Mouse (Mus musculus): Measurements from ENCODE around the gene Ino80d.
A peak's percentile ranks its signal among the peaks of the same experiment; 100 is the strongest.
"Not testable (repeated sequence)": the region's sequence is repeated elsewhere in the genome, so short reads cannot be mapped to it uniquely, and the experiment has no call there.

The Ino80d gene

DNA sequence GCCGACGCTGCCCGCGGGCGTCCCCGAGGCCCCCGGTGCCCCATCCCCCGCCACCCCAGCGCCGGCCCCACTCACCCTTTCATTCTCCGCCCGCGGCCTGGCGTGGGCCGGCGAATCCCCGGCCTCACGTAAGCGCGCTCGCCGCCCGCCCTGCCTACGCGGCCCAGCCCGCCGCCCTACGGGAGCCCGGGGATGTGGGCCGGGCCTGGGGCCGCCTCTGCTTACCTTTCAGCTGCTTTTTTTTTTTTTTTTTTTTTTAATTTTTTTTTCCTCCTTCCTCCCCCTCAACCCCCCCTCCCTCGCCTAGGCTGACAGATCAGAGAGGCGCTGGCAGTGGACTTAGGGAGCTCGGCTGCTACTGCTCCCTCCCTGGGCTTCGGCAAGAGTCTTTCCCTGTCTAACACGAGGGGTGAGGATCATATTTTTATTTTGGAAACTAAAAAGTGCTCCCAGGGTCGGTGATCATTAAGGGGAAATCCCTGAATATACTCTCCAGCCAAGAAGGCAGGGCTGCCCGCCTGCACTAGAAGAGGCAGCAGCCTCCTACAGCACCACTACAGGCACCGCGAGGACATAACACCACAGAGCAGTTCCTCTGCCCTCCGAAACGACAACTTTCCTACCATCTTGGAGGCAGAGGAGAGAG lies at the start of gene Ino80d:
TSS of gene Ino80d (minus strand) at position 532 of the 646 bp plus-strand sequence.
- peak; percentile 84 to 86 for DNase-seq

DNA sequence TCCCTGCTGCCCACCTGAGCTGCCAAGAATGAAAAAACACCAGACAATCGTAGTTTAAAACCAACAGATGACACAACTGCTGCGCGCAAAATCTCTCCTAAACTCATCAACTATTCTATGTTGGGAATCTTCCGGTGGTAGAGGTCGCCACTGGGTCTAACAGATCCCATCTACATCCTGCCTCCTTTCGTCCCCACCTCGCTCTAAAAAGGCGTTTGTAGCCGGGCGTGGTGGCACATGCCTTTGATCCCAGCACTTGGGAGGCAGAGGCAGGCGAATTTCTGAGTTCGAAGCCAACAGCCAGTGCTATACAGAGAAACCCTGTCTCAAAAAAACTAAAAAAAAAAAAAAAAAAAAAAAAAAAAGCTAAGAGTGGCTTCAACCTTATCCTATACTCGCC lies 25.8 kb upstream of the Ino80d start:
- no peak for DNase-seq

DNA sequence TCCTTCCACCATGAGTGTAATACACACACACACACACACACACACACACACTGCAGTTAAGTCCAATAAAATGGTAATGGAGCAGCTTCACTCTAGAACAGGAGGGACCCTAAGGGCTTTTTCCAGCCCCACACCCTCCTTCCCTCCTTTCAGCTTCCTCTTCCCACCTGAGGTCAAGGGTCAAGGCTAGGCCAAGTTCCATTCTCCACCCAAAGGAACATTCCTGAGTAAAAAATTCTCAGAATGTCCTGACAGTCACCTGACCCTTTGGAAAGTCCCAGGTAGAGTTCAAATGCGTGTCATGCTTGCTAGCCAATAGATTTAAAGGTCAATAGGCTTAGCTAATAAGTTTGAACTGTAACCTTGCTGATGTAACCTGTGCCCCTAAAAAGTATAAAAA lies 24.1 kb upstream of the Ino80d start:
- not testable (repeated sequence) for DNase-seq

DNA sequence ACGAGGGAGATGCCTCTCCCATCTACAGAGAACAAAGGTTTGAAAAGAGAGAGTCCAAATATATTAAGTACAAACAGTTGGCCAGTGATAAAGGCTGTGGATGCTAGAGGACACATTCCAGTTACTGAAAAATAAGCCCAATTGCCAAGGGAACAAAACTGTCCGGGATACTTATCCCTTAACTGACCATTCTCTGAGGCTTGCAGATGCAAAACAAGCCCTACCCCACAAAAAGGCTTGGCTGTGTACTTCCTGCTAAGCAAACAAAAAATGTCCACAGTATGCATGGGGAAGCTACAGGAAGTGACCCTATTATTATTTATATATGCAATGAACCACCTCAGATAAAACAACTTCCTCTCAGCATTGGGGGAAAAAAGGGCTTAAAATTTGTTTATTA lies 23.5 kb upstream of the Ino80d start:
- no peak for DNase-seq

DNA sequence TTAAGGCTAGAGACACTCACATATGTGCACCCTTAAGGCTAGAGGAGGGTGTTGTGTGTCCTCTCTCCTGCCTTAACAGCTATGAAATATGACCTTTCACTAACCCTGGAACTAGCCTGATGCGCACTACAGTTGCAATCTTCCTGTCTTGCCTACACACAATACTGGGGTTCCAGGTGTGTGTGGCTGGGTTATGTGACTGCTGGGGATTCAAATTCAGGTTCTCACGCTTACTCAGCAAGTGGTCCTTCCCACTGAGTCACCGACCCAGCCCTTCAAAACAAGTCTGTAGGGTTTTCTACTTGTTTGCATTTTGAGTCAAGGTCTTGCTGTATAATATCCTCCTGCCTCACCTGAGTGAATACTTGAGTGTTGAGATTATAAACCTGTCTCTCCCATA lies 20.1 kb upstream of the Ino80d start:
- no peak for DNase-seq

DNA sequence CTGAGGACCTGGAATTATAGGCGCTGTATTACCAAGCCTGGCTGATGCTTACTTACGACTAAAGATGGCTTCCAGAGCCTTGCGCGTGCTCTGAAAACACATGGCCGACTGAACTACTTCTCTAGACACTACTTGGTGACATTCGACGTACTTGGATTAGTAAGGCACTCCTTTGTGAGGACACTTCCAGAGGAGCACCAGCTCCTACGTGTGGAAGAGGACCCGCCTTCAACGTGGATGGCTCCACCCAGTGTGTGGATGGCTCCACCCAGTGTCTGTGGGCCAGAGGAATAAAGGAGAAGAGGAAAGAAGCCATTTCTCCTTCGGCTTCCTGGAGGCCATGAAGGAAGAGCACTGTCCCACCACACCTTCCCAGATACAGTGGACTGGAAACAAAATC lies 17.3 kb upstream of the Ino80d start:
- DNase-seq, result no peak

DNA sequence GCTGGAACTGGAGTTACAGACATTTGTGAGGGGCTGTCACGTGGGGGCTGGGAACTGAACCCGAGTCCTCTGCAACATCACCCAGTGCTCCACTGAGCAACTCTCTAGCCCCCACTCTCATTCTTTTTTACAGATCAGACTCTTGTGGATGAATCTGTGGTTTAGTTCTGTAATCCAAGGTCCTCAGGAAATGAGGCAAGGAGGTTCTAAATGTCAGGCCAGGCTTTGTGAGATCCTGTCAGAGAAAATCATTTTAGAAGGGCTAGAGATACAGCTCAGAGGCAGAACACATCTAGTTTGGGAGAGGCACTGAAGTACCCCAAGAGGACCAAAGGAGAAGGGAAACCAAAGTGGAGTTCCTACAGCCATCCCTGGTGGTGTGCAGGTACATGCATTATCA lies 16.4 kb upstream of the Ino80d start:
- DNase-seq, result no peak

DNA sequence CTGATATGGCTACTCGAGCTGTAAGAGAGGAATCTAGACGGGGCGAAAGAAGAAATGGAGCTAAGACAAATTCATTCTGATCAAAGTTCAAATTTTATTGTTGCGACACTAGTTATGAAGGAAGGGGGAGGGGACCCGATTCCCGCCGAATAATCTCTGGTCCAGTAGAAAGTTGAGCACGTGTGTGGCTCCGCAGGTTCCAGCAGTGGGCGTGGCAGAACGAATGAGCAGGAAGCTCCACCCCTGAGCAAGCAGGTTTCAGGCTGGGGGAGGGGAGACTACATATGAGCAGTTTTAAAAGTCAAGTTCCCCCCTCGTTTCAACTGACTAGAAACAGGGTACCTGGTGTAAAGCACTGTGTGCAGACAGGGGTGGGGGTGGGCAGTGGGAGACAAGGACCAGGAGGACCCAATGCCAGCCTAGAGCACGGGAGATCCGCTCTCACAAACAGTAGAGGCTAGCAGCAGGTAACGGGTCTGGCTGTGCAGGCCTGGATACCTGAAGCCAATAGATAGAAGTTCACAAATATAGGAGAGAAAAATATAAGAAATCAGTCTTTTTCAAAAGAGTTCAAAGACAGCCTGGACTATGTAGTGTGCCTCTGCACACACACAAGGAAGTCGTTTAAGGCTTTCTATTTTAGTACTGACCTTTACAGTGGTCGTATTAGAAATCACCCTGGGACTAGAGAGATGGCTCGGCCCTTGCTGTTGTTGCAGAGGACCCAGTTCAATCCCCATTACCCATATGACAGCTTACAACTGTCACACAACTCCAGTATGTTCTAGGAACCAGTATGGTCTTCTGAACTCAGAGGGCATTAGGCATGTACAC lies 15.6 kb upstream of the Ino80d start:
- DNase-seq, result no peak

DNA sequence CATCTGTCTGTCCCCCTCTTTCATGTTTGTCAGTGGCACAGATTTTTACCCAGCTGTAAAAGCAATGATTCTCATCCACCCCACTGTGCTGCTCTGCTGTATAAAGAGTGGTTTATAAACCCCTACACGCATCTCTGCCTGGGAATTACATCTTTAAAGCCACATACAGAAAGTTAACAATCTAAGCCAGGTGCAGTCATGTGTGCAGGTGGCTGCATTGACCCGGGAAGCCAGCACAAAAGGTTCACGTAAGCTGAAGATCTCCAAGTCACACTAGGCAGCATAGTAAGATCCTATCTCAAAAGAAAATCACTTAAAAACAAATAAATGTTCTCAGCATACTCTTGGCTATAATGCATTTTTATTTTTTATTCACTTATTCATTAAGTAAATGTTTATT lies 14.8 kb upstream of the Ino80d start:
- no peak for DNase-seq

DNA sequence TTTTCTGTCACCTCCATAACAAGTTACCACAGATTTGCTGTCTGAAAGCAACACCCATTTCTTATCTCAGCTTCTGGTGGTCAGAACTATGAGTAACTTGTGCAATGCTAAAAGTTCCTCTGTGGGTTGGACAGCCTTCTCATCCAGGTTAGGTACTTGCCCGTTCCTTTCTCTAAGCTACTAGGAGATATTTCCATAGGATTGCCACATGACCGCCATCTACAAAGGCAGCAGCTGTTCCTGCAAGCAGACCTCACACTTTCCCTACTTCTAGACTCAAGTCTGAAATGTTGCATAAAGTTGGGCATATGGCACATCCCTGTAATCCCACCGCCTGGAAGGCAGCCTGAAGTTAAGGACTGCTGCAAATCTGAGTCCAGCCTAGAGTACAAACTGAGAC lies 11.7 kb upstream of the Ino80d start:
- no peak for DNase-seq

DNA sequence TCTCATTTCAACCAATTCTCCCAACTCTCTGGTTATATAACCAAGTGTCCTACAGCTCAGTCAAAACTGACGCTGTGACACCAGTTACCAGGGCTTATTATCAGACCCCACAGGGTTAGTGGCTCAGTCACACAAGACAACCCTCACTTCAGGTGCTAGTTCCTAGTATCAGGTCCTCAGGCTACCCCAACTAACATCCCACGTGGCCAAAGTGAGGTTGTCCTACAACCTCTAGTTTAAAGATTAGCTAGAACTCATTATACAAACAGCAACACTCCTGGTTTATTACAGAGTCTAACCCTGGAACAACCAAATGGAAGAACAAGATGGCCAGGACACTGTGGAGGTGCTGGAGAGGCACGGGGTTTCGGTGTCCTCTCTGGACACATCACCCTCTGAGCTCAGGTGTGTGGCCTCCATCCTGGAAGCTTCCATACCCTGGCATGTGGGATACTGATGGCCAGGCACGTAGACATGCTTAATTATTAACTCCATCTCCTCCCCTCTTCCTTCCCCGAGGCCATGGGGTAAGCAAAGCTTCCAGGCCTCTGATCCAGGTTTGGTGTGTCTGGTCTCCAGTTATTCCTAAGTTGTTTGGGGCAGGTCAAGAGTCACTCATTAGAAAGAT lies 9.5 kb upstream of the Ino80d start:
- no peak for DNase-seq

DNA sequence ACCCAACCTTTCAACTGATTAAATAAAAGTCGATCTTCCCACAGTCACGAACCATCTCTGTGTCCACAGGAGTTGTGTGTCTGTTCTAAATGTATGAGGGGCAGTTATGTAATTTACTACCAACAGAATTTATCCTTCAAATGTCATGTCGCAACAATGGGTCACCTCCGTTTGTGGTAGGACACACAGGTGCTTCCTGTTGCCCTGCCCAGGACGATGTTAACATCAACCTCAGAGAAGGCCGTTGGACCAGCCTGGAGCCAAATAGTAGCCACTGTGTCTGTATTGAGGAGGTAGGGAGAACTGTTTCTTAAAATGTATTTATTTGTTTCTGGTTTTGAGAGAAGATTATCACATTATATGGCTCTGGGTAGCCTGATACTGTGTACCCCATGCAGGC lies 7.5 kb upstream of the Ino80d start:
- no peak for DNase-seq

DNA sequence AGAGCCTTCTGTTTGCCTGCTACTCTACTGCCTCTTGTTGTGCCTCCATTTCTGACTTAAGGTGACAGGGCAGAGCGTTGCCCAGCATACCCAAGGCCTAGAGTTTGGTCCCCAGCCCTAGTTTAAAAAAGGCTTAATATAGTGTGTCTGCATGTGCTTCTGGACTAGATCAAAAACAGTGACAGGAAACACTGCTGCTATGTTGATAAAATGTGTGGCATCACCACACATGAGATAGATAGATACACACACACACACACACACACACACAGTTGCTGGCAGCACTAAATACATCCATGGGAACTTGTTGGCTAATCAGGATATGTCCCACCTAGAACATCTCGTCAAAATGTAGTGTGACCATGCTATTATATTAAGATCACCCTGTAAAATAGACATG lies 5.9 kb upstream of the Ino80d start:
- no peak for DNase-seq

DNA sequence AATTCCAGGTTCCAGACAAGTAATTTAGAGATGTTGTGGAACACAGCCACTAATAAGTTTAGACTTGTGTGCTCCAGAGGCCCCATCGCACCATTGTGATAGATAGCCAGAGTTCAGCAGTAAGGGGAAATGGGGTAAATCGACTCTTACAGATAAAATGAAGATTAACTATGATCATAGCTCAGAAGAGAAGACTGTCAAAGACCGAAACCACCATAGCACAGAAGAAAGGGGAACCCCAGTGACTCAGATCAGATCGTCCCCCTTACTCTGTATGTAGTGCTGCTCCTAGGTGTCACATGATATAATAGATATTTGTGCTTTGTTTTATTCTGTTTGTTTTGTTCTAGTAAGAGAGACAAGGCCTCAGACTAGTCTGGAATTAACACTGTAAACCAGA lies 5.2 kb upstream of the Ino80d start:
- DNase-seq, result no peak

DNA sequence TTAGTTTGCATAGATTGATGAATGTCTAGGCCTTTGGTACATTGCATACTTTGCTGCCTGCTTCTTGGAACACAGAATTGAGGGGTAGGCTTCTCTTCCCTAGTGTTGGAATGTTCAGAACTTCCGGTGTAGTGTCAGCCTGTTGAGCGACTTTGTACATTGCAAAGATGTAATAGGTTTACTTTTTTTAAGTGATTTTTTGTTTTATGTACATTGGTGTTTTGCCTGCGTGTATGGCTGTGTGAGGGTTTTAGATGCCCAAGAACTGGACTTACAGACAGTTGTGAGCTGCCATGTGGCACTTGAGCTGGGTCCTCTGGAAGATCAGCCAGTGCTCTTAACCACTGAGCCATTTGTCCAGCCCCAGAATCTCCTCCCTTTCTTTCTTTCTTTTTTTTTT lies 1.1 kb upstream of the Ino80d start:
- no peak for DNase-seq

DNA sequence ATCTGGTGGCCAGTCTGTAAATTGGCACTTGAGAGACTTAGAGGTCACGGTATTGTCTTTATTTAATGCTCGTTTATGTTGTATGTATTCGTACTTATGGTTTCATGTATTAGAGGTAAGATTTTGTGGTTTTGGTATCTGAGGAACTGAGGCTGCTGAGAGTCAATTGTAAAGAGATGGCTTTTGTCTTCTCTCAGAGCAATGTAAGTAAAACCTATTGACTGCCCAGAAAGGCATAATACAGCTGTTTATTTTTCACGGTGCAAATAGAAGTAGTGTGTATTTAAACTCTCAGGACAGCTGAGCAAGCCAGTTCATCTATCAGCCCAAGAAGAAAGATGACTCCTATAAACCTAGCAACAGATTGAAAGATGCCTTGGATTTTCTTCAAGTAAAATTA lies 629 bp upstream of the Ino80d start:
- DNase-seq, result no peak

DNA sequence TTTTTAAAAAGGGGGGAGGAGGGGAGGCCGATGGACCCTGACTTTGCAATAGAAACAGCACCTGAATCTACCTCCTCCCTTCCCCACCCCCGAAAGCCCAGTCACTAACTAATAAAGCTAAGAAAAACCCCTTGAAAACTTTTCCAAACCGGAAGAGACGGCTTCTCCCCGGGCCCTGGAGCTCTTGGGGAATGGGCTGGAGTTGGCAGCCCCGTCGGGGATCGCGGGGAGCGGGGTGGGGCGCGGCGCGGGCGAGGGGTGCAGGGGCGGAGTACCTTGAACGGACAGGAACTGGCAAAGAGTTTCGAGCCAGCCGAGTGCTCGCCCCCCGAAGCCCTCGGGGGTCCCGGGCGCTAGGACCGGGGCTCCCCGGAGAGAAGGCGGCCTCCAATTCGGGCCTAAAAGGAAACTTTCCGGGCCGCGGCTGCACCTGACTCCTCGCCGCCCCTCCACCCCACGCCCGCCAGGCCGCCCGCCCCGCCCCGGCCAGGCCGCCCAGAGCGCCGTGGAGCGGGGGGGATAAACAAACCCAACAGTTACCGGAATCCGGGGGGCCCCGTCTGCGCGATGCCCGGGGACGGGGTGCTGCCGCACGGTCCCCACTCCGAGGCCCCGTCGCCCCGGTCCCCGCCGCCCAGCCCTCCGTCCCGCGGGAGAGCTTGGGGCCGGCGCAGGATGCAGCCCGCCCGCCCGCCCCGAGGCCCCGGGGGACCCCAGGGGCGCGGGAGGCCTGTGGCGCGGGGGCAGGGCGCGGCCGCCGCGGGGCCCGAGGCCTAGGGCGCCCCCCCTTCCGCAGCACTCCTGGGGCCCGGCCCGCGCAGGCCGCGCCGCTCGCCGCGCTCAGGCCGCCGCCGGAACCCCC lies 962 bp downstream of the Ino80d start:
- peak; percentile 73 to 76 for DNase-seq

DNA sequence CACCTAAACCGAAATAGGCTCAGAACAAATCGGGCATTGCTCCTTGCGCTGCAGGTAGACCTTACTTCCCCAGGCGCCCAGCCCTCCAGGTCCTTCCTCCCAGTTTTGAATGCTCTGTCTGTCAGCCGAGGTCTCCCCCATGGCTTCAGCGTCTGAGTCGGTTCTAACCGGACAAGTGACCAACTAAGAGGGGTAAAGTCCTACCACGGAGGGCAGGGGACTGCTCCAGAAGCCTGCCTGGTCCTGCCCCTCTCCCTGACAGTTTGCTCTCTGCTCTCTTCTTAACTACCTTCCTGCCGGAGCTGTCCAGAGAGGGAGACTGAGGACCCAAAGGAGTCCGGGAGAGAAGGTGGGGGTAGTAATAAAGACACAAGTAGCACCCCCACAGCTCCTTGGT lies 1.6 kb downstream of the Ino80d start:
- peak; percentile 50 to 54 for DNase-seq

DNA sequence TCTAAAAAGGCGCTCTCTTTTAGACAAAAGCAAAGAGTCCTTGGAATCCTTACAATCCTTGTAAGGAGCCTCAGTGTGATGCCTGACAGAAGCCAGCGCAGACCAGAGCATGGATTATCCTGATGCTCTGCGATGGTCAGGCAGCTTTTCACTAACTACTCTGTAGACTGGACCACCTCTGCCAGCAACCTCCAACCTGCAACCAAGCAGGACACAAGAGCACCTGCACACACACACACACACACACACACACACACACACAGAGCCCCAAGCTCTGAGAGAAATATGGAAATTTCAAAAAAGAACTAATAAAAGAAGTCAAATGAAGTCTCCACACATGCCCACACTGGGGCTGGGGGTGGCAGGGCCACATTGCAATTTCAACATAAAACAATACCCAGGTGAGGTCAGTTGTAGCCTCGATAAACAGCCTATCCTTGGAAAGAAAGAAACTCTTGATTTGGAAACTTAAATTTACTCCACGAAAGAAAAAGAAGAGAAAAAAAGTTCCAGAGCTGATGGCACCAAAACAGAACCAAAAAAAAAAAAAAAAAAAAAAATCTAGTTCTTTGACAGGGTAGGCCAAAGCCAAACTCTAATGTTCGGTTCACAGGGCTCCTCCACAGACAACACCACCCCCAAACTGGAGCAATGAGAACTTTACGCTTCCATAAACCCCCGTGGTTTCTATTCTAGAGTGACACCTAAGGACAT lies 2.2 kb downstream of the Ino80d start:
- peak in 1 of 2 experiments; percentile 17 for DNase-seq

DNA sequence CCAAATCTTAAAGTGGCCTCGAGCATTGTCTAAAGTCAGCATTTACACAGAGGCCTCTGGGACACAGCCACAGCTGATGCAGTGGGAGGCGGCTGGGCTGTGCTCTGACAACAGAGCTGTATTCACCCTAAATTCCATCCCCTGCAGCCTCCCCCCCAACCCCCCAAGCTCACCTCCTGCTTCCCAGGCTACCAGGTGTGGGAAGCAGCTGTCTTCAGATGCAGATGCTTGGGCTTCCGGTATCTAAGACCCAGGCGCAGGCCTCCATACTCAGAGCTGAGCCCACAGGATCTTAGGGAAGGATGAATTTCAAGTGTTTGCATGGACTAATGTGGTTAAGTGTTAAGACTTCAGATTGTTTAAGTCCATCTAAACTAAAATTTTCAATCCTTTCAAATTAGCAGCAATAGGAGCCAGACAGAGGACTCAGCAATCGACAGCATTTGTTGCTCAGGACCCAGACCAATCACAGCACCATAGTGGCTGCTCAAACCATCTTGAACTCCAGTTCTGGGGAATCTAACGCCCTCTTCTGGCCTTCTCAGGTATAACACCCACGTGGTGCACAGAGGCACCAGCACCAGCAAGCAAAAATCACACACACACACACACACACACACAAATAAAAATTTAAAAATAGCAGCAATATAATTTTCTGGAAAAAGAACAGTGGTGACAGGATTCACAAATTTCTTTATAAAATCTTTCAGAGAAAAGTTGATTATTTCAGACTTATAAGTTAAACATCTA lies 3.8 kb downstream of the Ino80d start:
- peak in 1 of 2 experiments; percentile 55 for DNase-seq

DNA sequence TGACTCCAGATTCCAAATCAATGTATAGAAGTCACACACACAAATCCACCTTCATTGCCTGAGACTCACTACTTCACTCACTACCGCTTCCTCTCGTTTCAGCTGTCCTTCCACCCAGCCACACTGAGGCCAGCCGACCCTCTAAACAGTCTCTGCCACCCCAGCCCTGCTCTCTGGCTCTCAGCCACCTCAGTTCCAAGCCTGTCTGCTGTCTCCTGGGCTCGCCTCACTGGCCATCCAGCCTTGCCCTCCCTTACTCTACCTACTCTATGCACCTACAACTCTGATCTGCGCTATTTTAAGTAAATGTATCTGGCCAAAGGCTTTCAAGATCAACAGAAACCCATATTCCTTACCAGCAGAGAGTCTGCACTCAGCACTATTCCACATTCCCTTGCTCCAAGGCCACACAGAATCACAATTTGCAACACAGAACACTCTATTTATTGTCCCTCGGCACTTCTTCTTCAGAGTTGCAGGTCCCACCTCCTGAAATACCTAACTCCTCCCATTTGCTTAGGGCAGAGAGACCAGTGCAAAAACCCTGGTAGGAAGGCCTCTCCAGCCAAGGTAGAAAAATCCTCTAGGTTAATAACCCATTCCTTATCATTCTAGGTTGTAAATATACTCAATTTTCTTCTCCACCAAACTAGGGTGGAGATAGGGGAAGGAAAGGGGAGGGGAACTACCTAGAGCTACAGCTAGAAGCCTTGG lies 6.7 kb downstream of the Ino80d start:
- peak in 1 of 2 experiments; percentile 33 for DNase-seq

All from cerebellum, postnatal 25 days (tissue).